Mouse (Mus musculus) midbrain, embryonic 14.5 days (tissue): Measurements from ENCODE around the gene Dcaf4. TPM values are rescaled to one million over a fixed set of nuclear protein-coding genes. Genes with fewer than 3 reads are reported as not detected.

Experiments
- ATAC-seq: fragments of 200-750 bp; cut with Nextera tagmentation; 2 replicates; pipeline ENCODE4 v1.8.0; 2017; ENCODE audit warnings: moderate number of reproducible peaks, moderate library complexity; ENCODE audit not compliant: low FRiP score, low TSS enrichment
- DNase-seq: peaks from one replicate; pipeline ENCODE4 v3.0.0-alpha.2; 2015
- H3K27ac ChIP-seq: fragments of 300-500 bp; sonication (generic); replicated peaks from 2 replicates; pipeline ENCODE4 v1.5.1; 2014; ENCODE audit warnings: mild to moderate bottlenecking, low read depth, low read length, moderate library complexity
- H3K27me3 ChIP-seq: fragments of 300-500 bp; sonication (generic); 2 replicates; pipeline ENCODE4 v1.6.1; 2014; ENCODE audit warnings: low read length, control low read depth, mixed read lengths; ENCODE audit not compliant: control insufficient read depth, insufficient read depth
- H3K36me3 ChIP-seq: fragments of 300-500 bp; sonication (generic); 2 replicates; pipeline ENCODE4 v1.6.1; 2014; ENCODE audit warnings: low read length, control low read depth; ENCODE audit not compliant: control insufficient read depth, insufficient read depth
- H3K4me1 ChIP-seq: fragments of 300-500 bp; sonication (generic); 2 replicates; pipeline ENCODE4 v1.6.1; 2014; ENCODE audit warnings: mild to moderate bottlenecking, antibody characterized with exemption, low read length, control low read depth; ENCODE audit not compliant: control insufficient read depth, insufficient read depth
- H3K4me2 ChIP-seq: fragments of 300-500 bp; sonication (generic); 2 replicates; pipeline ENCODE4 v1.6.1; 2014; ENCODE audit warnings: mild to moderate bottlenecking, low read length, moderate library complexity
- H3K4me3 ChIP-seq: fragments of 300-500 bp; sonication (generic); replicated peaks from 2 replicates; pipeline ENCODE4 v1.5.1; 2014; ENCODE audit warnings: low read depth, low read length
- H3K9ac ChIP-seq: fragments of 300-500 bp; sonication (generic); replicated peaks from 2 replicates; pipeline ENCODE4 v1.6.1; 2014; ENCODE audit warnings: mild to moderate bottlenecking, low read length, moderate library complexity
- H3K9me3 ChIP-seq: fragments of 300-500 bp; sonication (generic); 2 replicates; pipeline ENCODE4 v1.6.1; 2016; ENCODE audit warnings: low read length, control low read depth, mixed read lengths; ENCODE audit not compliant: control insufficient read depth
- WGBS: fragments of 180-500 bp; shearing (Covaris S2); extraction: QIAGEN DNeasy Blood & Tissue Kit; methylation state at CpG from one replicate; pipeline ENCODE4 v1.1.7; 2014; 5-methylcytosine and 5-hydroxymethylcytosine counted together
- polyA plus RNA-seq: library from polyadenylated mRNA; unstranded; fragments of >200 nt; fragmentation: Nextera tagmentation; extraction: Ambion mirVana; gene quantifications from 2 replicates; pipeline ENCODE4 v1.2.1, GENCODE M21; 2014

The Dcaf4 gene
- polyA plus RNA-seq, 1 experiment from 2014 or later, result 41.4 TPM

- H3K4me3 ChIP-seq, result no peak overlapping the region
- ATAC-seq (no peak), DNase-seq (no peak)
- no peaks in the 10 kb centered on the region for H3K27me3 ChIP-seq
- no peak overlapping the region for H3K9ac ChIP-seq
- peaks cover 5% of the 10 kb centered on the region; the same call in 1 of the 2 replicates for H3K36me3 ChIP-seq
- 81% methylated on average over 4 of the region's 4 CpGs for WGBS
- H3K4me1 ChIP-seq, result peaks cover 12% of the 10 kb centered on the region
- no peak overlapping the region for H3K4me2 ChIP-seq
- no peak overlapping the region for H3K27ac ChIP-seq
- no peaks in the 10 kb centered on the region for H3K9me3 ChIP-seq
These were observed 3.6 kb downstream of the Dcaf4 start for GRCm38 (mm10) chr12:83523892-83524291.

DNA sequence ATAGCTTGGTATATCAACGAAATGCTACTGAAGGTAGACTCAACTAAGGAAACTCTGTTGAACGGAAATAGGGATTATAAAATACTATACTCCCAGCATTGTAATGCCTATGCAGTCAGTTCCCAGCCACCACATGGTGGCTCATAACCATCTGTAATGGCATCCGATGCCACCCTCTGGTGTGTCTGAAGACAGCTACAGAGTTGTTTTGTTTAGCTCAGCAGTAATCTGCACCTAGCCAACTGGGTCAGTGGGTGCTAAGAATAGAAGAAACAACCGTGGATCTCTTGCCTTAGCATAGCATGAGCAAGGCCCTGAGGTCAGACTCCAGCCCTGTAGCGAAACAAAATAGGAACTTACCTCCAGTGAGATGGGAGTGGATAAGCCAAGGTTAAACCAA is 4.1 kb downstream of the Dcaf4 start:
- no peaks in the 10 kb centered on the region for H3K27me3 ChIP-seq
- ATAC-seq (no peak), DNase-seq (no peak)
- 86% methylated on average over 5 of the region's 5 CpGs for WGBS
- H3K9ac ChIP-seq, result no peak overlapping the region
- no peaks in the 10 kb centered on the region for H3K9me3 ChIP-seq
- H3K4me2 ChIP-seq, result no peak overlapping the region
- peaks cover 12% of the 10 kb centered on the region for H3K4me1 ChIP-seq
- H3K27ac ChIP-seq, result no peak overlapping the region
- H3K4me3 ChIP-seq, result no peak overlapping the region
- peaks cover 5% of the 10 kb centered on the region; the same call in 1 of the 2 replicates for H3K36me3 ChIP-seq

GRCm38 (mm10) chr12:83525822-83526544 is 5.7 kb downstream of the Dcaf4 start:
- DNase-seq (no peak), ATAC-seq (no peak)
- no peak overlapping the region for H3K4me2 ChIP-seq
- H3K27me3 ChIP-seq, result no peaks in the 10 kb centered on the region
- H3K4me3 ChIP-seq, result no peak overlapping the region
- no peaks in the 10 kb centered on the region for H3K9me3 ChIP-seq
- H3K4me1 ChIP-seq, result peaks cover 9% of the 10 kb centered on the region
- 86% methylated on average over 18 of the region's 18 CpGs for WGBS
- H3K27ac ChIP-seq, result no peak overlapping the region
- H3K36me3 ChIP-seq, result peaks cover 13% of the 10 kb centered on the region; the same call in 1 of the 2 replicates
- no peak overlapping the region for H3K9ac ChIP-seq

DNA sequence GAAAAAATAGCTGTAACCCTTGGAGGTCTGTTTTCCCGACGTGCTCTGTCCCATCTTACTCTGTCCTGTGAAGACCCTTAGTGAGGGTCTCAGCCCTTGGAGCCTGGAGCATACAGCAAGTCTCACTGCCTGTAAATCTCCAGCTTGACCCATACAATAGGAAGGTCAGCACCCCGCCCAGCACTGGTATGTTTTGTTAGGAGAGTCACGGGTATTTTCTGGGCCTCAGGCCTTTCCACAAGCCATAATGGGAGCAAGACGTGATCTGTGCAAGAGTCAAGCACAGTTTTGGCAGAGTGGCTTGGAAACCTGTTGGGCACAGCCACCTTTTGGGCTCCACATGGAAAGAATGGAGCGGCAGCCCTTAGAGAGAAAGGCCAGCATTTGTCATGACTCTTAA is 7.5 kb downstream of the Dcaf4 start:
- no peak overlapping the region for H3K4me3 ChIP-seq
- no peaks in the 10 kb centered on the region; the same call in 1 of the 2 replicates for H3K4me1 ChIP-seq
- H3K9me3 ChIP-seq, result no peaks in the 10 kb centered on the region
- H3K27ac ChIP-seq, result no peak overlapping the region
- no peak for DNase-seq
- no peak overlapping the region for H3K4me2 ChIP-seq
- H3K27me3 ChIP-seq, result no peaks in the 10 kb centered on the region
- WGBS, result 74% methylated on average over 6 of the region's 6 CpGs
- no peak overlapping the region for H3K9ac ChIP-seq
- no peak for ATAC-seq
- peaks cover 27% of the 10 kb centered on the region for H3K36me3 ChIP-seq

DNA sequence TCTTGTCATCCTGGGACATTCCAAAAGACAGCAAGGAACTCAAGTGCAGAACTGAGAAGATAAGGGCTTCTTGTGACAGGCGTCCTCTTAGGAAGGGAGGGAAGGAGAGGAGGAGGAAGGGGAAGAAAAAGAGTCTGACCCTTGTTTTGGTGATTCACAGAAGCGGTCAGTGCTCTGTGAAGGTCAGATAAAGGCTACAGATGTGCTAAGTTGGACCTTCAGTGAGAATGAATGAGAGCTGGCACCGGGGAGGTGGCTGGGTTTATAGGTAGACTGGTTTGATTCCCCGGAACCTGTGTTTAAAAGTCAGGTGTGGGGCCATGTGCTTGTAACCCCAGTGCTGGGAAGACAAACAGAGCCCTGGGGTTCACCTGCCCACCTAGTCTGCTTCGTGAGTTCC is 8.4 kb downstream of the Dcaf4 start:
- Histone ChIP-seq H3K36me3 (peaks cover 31% of the 10 kb centered on the region), H3K27me3 (no peaks in the 10 kb centered on the region), H3K4me2 (no peak overlapping the region), H3K4me1 (no peaks in the 10 kb centered on the region), H3K9ac (no peak overlapping the region), H3K4me3 (no peak overlapping the region), H3K27ac (no peak overlapping the region), H3K9me3 (no peaks in the 10 kb centered on the region)
- DNase-seq (no peak), ATAC-seq (no peak)
- WGBS, result 93% methylated on average over 5 of the region's 5 CpGs

DNA sequence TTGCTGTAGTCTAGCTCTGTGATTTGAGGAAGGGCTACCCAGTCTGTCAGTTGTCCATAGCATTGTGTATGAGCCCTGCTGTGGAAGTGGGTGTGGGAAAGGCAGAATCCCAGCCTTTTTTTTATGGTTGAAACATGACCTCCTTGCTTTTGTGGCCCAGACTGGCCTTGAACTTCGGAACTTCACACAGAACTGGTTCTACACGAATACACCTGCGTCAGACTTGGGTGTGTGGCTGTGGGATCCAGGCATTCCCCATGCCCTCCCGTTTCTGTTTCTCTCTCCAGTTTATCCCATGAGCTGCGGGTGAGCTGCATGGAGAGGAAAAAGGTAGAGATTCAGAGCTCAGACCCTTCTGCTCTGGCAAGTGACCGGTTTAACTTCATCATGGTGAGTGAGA is 11.7 kb downstream of the Dcaf4 start:
- no peak overlapping the region for H3K27ac ChIP-seq
- H3K36me3 ChIP-seq, result peaks cover 53% of the 10 kb centered on the region
- 93% methylated on average over 6 of the region's 6 CpGs for WGBS
- no peak for ATAC-seq
- no peak overlapping the region for H3K4me2 ChIP-seq
- no peaks in the 10 kb centered on the region for H3K27me3 ChIP-seq
- H3K4me3 ChIP-seq, result no peak overlapping the region
- no peak for DNase-seq
- H3K9ac ChIP-seq, result no peak overlapping the region
- H3K4me1 ChIP-seq, result peaks cover 8% of the 10 kb centered on the region; the same call in 1 of the 2 replicates
- no peaks in the 10 kb centered on the region for H3K9me3 ChIP-seq

DNA sequence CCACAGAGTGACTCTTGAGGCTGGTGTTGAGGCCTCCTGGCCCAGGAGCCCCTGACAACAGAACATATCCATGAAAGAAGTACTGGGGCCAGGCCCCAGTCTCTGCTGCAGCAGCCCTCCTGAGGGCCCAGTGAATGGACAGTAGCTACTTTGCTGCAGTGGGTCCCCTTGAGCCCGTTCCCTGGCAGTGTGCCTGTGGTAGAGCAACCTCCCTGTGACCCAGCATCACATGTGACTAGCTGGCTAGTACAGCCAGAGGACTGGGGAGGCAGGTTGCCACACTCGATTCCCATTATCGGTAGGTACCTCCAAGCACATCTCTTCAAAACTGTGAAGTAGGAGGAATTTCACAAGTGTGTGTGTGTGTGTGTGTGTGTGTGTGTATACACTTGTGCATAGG is 12.7 kb downstream of the Dcaf4 start:
- Histone ChIP-seq H3K9me3 (no peaks in the 10 kb centered on the region), H3K27ac (no peak overlapping the region), H3K4me1 (peaks cover 8% of the 10 kb centered on the region; the same call in 1 of the 2 replicates), H3K4me2 (no peak overlapping the region), H3K9ac (no peak overlapping the region), H3K4me3 (no peak overlapping the region), H3K36me3 (peaks cover 56% of the 10 kb centered on the region), H3K27me3 (no peaks in the 10 kb centered on the region)
- WGBS, result 90% methylated on average over 3 of the region's 3 CpGs
- DNase-seq, result no peak
- no peak for ATAC-seq

- ATAC-seq (no peak), DNase-seq (no peak)
- peaks cover 68% of the 10 kb centered on the region for H3K36me3 ChIP-seq
- no peaks in the 10 kb centered on the region for H3K9me3 ChIP-seq
- H3K4me1 ChIP-seq, result peaks cover 8% of the 10 kb centered on the region; the same call in 1 of the 2 replicates
- H3K4me2 ChIP-seq, result no peak overlapping the region
- WGBS, result 81% methylated on average over 3 of the region's 3 CpGs
- no peak overlapping the region for H3K9ac ChIP-seq
- no peaks in the 10 kb centered on the region for H3K27me3 ChIP-seq
- H3K27ac ChIP-seq, result no peak overlapping the region
- no peak overlapping the region for H3K4me3 ChIP-seq
These were observed 13.9 kb downstream of the Dcaf4 start for GRCm38 (mm10) chr12:83534190-83534589.

- ATAC-seq (no peak), DNase-seq (no peak)
- H3K4me1 ChIP-seq, result peaks cover 8% of the 10 kb centered on the region; the same call in 1 of the 2 replicates
- no peak overlapping the region for H3K4me3 ChIP-seq
- peaks cover 75% of the 10 kb centered on the region for H3K36me3 ChIP-seq
- 93% methylated on average over 11 of the region's 11 CpGs for WGBS
- H3K9me3 ChIP-seq, result no peaks in the 10 kb centered on the region
- no peak overlapping the region for H3K9ac ChIP-seq
- H3K4me2 ChIP-seq, result no peak overlapping the region
- H3K27me3 ChIP-seq, result no peaks in the 10 kb centered on the region
- no peak overlapping the region for H3K27ac ChIP-seq
These were observed 15.2 kb downstream of the Dcaf4 start for GRCm38 (mm10) chr12:83535428-83535827.
